Mouse (Mus musculus) intestine, embryonic 14.5 days (tissue): ENCODE measurements around the gene Zfp704. TPM values are rescaled to one million over a fixed set of nuclear protein-coding genes. Genes with fewer than 3 reads are reported as not detected.
"Not testable (repeated sequence)": the region's sequence is repeated elsewhere in the genome, so short reads cannot be mapped to it uniquely, and the experiment has no call there.

Experiments
- ATAC-seq: fragments of 200-750 bp; cut with Nextera tagmentation; replicated peaks from 2 replicates; pipeline ENCODE4 v1.8.0; 2017; ENCODE audit warnings: low read depth, moderate number of reproducible peaks, moderate TSS enrichment, moderate library complexity; ENCODE audit not compliant: low FRiP score, low TSS enrichment
- DNase-seq: peaks from one replicate; pipeline ENCODE4 v3.0.0-alpha.2; 2018; ENCODE audit warnings: low spot score
- H3K27ac ChIP-seq: fragments of 300-500 bp; sonication (generic); 2 replicates; pipeline ENCODE4 v1.5.1; 2014; ENCODE audit warnings: low read depth, mild to moderate bottlenecking, control low read depth
- H3K27me3 ChIP-seq: fragments of 300-500 bp; sonication (generic); replicated peaks from 2 replicates; pipeline ENCODE4 v1.6.1; 2014; ENCODE audit warnings: low read length, control low read depth; ENCODE audit not compliant: control insufficient read depth, insufficient read depth
- H3K36me3 ChIP-seq: fragments of 300-500 bp; sonication (generic); 2 replicates; pipeline ENCODE4 v1.6.1; 2014; ENCODE audit warnings: low read length, control low read depth; ENCODE audit not compliant: control insufficient read depth, insufficient read depth
- H3K4me1 ChIP-seq: fragments of 300-500 bp; sonication (generic); replicated peaks from 2 replicates; pipeline ENCODE4 v1.6.1; 2014; ENCODE audit warnings: low read length, control low read depth, mixed read lengths; ENCODE audit not compliant: control insufficient read depth, insufficient read depth
- H3K4me2 ChIP-seq: fragments of 300-500 bp; sonication (generic); 2 replicates; pipeline ENCODE4 v1.6.1; 2014; ENCODE audit warnings: low read length
- H3K4me3 ChIP-seq: fragments of 300-500 bp; sonication (generic); 2 replicates; pipeline ENCODE4 v1.5.1; 2014; ENCODE audit warnings: low read depth, low read length, control low read depth, mixed read lengths
- H3K9ac ChIP-seq: fragments of 300-500 bp; sonication (generic); 2 replicates; pipeline ENCODE4 v1.6.1; 2014; ENCODE audit warnings: mild to moderate bottlenecking, low read length
- H3K9me3 ChIP-seq: fragments of 300-500 bp; sonication (generic); 2 replicates; pipeline ENCODE4 v1.6.1; 2016; ENCODE audit warnings: low read length, control low read depth; ENCODE audit not compliant: control insufficient read depth
- WGBS: fragments of 180-500 bp; shearing (Covaris S2); extraction: QIAGEN DNeasy Blood & Tissue Kit; methylation state at CpG from one replicate; pipeline ENCODE4 v1.1.7; 2014; 5-methylcytosine and 5-hydroxymethylcytosine counted together
- polyA plus RNA-seq: library from polyadenylated mRNA; unstranded; fragments of >200 nt; fragmentation: Nextera tagmentation; extraction: Ambion mirVana; gene quantifications from 2 replicates; pipeline ENCODE4 v1.2.1, GENCODE M21; 2014

The Zfp704 gene
- polyA plus RNA-seq, 1 experiment from 2014 or later: 9.5 TPM

DNA sequence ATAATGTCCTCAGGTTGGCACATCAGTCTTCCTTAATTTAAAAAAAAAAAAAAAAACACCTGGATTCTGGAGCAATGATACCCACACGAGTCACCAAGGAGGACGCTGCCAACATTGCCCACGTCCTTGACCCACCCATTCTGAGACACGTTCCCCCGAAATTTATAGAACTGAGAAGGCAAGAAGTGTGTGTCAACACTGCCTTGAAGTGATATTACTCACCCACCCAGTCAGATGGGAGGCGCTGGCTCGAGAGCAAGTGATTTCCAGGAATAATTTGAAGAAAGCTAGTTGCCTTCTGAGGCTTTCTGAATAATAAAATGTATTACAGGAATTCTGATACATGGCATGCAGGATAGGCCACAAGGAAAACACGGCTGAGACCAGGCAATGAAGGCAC, 37.6 kb downstream of the Zfp704 start:
- Histone ChIP-seq H3K4me1 (peaks cover 19% of the 10 kb centered on the region), H3K27me3 (no peaks in the 10 kb centered on the region)
- 77% methylated on average over 8 of the region's 8 CpGs for WGBS

GRCm38 (mm10) chr3:9570782-9571181, 39.1 kb downstream of the Zfp704 start:
- DNase-seq (no peak), ATAC-seq (no peak)
- Histone ChIP-seq H3K4me2 (no peak overlapping the region), H3K9me3 (no peaks in the 10 kb centered on the region), H3K9ac (no peak overlapping the region), H3K36me3 (no peaks in the 10 kb centered on the region), H3K27me3 (no peaks in the 10 kb centered on the region), H3K27ac (no peak overlapping the region), H3K4me3 (no peak overlapping the region), H3K4me1 (peaks cover 19% of the 10 kb centered on the region)
- WGBS: 91% methylated on average over 4 of the region's 4 CpGs

More for the DNA sequence above, 37.6 kb downstream of the Zfp704 start:
- DNase-seq (no peak), ATAC-seq (no peak)
- Histone ChIP-seq H3K9me3 (no peaks in the 10 kb centered on the region), H3K27ac (no peak overlapping the region), H3K4me2 (no peak overlapping the region), H3K9ac (no peak overlapping the region), H3K4me3 (no peak overlapping the region), H3K36me3 (no peaks in the 10 kb centered on the region)

- H3K9me3 ChIP-seq, ATAC-seq, H3K4me3 ChIP-seq, H3K27ac ChIP-seq, H3K4me2 ChIP-seq, H3K27me3 ChIP-seq, H3K9ac ChIP-seq, DNase-seq, H3K36me3 ChIP-seq: not testable (repeated sequence)
- peaks cover 17% of the 10 kb centered on the region for H3K4me1 ChIP-seq
- WGBS: 80% methylated on average over 4 of the region's 4 CpGs
These were observed 40.2 kb downstream of the Zfp704 start for GRCm38 (mm10) chr3:9569706-9570105.

- Histone ChIP-seq H3K27ac (no peak overlapping the region), H3K9me3 (no peaks in the 10 kb centered on the region), H3K4me2 (no peak overlapping the region), H3K4me3 (no peak overlapping the region), H3K27me3 (no peaks in the 10 kb centered on the region), H3K36me3 (no peaks in the 10 kb centered on the region), H3K4me1 (peaks cover 10% of the 10 kb centered on the region; the same call in 1 of the 2 replicates), H3K9ac (no peak overlapping the region)
- no peak for ATAC-seq
- WGBS: 64% methylated on average over 10 of the region's 10 CpGs
- no peak for DNase-seq
These were observed 41.2 kb downstream of the Zfp704 start for GRCm38 (mm10) chr3:9568565-9569228.

DNA sequence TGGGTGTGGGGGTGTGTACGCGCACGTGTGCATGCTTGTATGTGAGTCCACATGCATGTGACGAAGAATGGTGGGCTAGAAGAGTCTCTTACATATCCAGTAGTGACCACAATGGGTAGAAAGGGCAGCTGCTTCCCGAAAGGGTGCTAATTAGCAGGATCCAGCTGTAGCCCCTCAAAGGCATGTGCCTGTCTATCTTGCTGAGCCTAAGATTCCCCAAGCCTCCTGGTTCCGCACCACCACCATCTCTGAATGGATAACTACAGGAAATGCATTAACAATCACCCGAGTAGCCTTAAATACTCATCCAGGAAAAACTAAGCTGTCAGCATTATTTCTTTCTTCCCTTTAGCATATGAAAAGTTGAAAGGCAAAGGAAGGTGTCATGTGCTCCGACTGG, 41.9 kb downstream of the Zfp704 start:
- no peaks in the 10 kb centered on the region for H3K36me3 ChIP-seq
- H3K4me3 ChIP-seq: no peak overlapping the region
- no peak for ATAC-seq
- H3K9me3 ChIP-seq: no peaks in the 10 kb centered on the region
- no peak for DNase-seq
- no peak overlapping the region for H3K27ac ChIP-seq
- H3K27me3 ChIP-seq: no peaks in the 10 kb centered on the region
- 76% methylated on average over 8 of the region's 8 CpGs for WGBS
- H3K9ac ChIP-seq: no peak overlapping the region
- H3K4me1 ChIP-seq: peaks cover 6% of the 10 kb centered on the region; the same call in 1 of the 2 replicates
- no peak overlapping the region for H3K4me2 ChIP-seq

DNA sequence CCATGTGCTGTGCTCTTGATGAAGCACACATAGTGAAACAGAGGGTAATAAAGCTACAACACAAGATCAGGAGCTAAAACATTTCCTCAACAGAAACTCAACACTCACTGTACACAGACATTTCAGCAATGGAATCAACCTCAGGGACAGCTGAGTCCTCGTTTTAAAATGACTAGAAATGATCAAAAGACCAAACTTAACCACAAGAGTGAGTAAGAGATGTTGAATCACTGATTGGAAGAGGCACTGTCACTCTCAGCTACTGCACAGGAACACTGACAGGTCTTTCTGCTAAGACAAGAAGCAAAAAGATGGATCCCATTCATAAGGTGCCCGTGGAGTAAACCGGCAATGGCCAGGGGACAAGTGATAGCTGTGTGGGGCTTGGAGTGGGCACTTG, 43.1 kb downstream of the Zfp704 start:
- WGBS: 92% methylated on average over 3 of the region's 3 CpGs
- DNase-seq (no peak), ATAC-seq (no peak)
- Histone ChIP-seq H3K9ac (no peak overlapping the region), H3K4me3 (no peak overlapping the region), H3K27me3 (no peaks in the 10 kb centered on the region), H3K27ac (no peak overlapping the region), H3K36me3 (no peaks in the 10 kb centered on the region; the same call in 1 of the 2 replicates), H3K4me1 (peaks cover 3% of the 10 kb centered on the region; the same call in 1 of the 2 replicates), H3K4me2 (no peak overlapping the region), H3K9me3 (no peaks in the 10 kb centered on the region)

DNA sequence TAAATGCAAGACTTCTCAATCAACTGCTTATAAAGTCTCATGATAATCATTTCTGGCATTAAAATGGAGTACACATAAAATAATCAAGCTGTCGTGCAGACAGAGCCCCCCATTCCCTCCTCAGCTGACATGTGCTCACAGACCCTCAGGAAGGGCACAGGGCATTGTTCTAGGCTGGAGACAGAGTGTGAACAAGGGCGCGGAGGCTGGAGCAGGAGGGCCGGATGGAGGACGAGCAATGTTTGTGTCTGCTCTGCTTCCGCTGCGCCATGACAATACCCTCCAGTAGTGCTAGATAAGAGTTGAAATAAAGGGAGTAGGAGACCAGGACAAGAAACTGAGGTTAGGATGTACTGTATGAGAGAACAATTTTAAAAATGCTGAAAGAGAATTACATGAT, 46.3 kb downstream of the Zfp704 start:
- 73% methylated on average over 7 of the region's 7 CpGs for WGBS
- ATAC-seq (no peak), DNase-seq (no peak)
- Histone ChIP-seq H3K27me3 (no peaks in the 10 kb centered on the region), H3K4me3 (no peak overlapping the region), H3K27ac (no peak overlapping the region), H3K9ac (no peak overlapping the region), H3K9me3 (no peaks in the 10 kb centered on the region), H3K36me3 (no peaks in the 10 kb centered on the region; the same call in 1 of the 2 replicates), H3K4me2 (no peak overlapping the region), H3K4me1 (peaks cover 3% of the 10 kb centered on the region; the same call in 1 of the 2 replicates)

DNA sequence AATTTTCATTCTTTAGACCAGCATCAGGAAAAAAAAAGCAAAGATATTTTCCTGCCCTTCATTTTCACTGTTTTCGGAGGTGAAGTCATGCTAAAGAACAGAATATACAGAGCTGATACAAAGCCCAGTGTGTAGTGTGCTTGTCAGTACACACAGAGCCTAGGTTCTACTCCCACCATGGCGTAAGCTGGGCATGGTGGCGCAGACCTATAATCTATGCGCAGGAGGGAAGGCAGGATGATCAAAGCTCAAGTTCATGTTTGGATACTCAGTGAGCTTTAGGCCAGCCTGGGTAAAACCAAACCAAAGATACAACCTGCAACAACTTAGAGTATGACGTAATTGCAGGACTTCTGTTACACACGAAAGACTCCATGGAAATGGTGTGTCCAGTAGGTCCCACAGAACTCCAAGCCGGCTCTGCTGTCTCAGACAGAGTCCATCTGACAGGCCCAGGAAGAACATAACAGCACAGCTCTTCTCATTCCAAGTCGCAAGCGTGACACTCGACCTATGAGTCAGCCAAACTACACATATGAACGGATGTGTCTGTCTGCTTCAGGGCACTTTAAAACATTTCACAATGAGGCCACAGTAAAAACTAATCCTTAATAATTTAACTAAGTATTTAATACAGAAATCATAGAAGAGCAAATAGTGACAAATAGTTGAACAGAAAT, 47.1 kb downstream of the Zfp704 start:
- Histone ChIP-seq H3K27me3 (no peaks in the 10 kb centered on the region), H3K27ac (no peak overlapping the region), H3K4me3 (no peak overlapping the region), H3K9me3 (no peaks in the 10 kb centered on the region), H3K36me3 (no peaks in the 10 kb centered on the region; the same call in 1 of the 2 replicates), H3K9ac (no peak overlapping the region), H3K4me1 (no peaks in the 10 kb centered on the region; the same call in 1 of the 2 replicates), H3K4me2 (no peak overlapping the region)
- no peak for DNase-seq
- 83% methylated on average over 11 of the region's 11 CpGs for WGBS
- ATAC-seq: no peak
